Mouse (Mus musculus) effector memory CD4-positive, alpha-beta T cell, adult 5 months (primary cell): ENCODE results near the gene Spire2. TPM values are rescaled to one million over a fixed set of nuclear protein-coding genes. Genes with fewer than 3 reads are reported as not detected.

Experiments used
- polyA plus RNA-seq: library from polyadenylated mRNA; unstranded; fragments of 100-300 nt; shearing (Covaris generic); gene quantifications from one replicate; pipeline ENCODE4 v1.2.1, GENCODE M21; 2017

Spire2 gene
- polyA plus RNA-seq = not detected

DNA sequence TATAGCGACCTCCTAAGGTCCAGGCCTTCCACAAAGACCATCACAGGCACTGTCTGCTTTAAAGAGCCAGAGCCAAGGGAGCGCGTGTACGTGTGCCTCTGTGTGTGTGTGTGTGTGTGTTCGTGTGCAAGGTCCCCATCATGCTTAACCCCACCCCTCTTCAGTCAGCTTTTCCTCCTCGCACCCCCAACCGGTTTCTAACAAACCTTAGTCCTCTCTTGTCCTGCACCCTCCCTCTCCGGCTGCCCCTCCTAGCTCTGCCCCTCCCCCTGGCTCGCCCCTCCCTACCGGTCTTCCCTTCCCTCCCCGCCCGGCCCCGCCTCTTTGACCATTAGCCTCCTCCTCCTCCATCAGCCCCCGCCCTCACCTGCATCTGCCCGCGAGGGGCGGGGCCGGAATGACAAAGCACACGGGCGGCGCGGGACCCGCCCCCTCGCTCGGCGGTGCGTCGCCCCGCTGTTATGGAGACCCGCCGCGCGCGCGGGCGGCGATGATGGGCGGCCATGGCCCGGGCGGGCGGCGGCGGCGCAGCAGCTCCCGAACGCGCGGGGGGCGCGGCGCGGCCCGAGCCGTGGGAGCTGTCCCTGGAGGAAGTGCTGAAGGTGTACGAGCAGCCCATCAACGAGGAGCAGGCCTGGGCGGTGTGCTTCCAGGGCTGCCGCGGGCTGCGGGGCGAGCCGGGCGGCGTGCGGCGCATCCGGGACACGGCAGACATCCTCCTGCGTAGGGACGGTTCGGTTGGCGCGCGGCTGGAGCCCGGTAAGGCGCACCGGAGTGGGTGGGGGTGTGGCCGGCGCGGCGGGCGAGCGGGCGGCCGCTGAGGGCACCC is at the start of gene Spire2:
TSS of gene Spire2 (plus strand) at position 452 of the 829 bp plus-strand sequence.

DNA sequence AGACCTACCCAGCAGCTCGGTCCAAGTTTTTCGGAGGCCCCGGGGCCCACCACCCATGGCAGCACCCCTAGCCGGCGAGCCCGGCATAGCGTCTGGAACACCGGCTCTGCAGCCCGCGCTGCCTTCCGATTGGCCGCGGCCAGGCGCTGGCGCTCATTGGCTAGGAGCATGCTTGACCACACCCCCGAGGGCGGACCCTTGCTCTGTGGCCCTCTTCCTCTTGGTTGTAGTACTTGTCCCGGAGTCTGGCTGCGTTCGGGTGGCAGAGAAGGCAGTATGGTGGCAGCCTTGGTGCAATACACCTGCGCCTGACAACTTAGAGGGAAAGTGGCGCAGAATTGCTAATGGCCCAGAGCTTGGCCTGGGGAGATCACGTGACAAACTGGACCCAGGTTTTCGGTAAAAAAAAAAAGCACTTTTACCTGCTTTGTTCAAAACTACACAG is 14.0 kb upstream of the Spire2 start, which contains the start of gene Fanca:
TSS of gene Fanca (minus strand) at position 110 of the 445 bp plus-strand sequence.

DNA sequence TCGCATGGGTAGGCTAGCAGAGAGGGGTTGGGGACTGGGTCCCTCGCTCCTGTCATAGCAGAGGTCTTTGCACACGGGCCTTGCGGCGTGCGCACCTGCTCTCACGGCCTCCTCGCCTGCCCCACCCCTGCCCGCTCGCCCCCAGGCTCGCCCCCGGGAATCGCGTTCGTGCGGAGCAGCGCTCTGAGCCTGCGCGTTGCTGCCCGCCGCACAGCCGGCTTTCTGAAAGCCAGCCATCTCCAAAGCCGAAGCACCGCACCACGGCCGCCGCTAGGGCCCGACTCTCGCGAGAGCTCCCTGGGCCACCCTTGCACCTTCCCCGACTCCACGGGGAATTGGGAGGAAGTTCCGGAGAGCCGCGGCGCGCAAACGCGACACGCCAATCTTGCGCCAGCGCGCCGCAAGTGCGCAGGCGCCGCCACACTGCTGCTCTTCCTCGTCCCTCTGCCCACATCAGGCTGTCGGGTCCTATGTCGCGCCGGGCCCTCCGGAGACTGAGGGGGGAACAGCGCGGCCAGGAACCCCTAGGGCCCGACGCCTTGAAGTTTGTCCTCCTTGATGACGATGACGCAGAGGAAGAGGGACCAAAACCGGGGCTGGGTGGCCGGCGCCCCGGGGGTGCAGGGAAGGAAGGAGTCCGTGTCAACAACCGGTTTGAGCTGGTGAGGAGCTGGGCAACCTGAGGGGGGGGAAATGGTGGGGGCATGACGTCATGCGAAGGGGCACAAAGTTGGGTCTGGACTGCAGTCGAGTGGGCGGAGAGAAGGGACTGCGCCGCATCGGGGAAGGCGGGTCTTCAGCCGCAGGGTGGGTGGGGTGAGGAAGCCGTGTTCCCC is 41.1 kb downstream of the Spire2 start, which contains the start of gene Tcf25:
TSS of gene Tcf25 (plus strand) at position 351 of the 836 bp plus-strand sequence.

DNA sequence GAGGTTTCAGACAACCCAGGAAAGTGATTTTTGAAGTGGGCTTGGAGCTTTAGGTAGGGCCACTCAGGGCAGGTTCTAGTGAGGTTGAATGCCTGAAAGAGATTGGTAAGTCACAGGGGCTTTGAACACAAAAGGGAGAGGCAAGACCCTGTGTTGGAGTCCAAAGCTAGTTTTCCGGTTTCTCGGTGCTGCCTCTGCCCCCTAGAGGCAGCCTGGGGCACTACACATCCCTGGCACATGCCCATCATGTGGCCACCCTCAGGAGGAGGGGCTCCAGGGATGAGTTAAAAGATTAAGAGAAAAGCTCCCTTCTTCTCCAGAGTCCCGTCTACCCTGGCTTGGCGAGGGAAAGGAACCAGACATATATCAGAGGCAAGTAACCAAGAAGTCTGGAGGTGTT is 74.3 kb downstream of the Spire2 start, which contains the start of gene Mc1r:
TSS of gene Mc1r (plus strand) at position 322 of the 400 bp plus-strand sequence.

DNA sequence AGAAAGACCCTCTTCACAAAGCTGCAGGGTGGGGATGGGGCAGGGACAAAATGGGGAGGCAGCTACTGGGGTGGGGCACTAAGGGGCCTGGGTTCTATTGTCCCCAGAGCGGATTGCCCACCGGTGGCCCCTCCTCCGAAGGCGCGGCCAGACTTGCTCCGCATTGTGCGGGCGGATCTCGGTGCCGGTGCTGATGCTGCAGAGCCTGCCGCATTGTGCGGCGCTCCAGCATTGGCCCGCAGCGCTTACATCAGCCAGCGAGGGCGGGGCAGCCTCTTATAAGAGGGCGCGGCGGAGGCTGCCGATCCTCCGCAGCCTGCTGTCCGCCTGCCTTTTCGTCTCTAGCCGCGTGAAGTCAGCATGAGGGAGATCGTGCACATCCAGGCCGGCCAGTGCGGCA is 78.7 kb downstream of the Spire2 start, which contains the start of gene Tubb3:
TSS of gene Tubb3 (plus strand) at position 179 of the 400 bp plus-strand sequence.

Other genes with a start within 250 kb of the Spire2 start
- gene Rpl13, start 230.4 kb upstream of the Spire2 start, polyA plus RNA-seq = 942 TPM
- 24.0 TPM for gene Cpne7, start 215.3 kb upstream of the Spire2 start, polyA plus RNA-seq
- gene Sult5a1, start 174.4 kb upstream of the Spire2 start, polyA plus RNA-seq = 0.21 TPM
- gene Dpep1, start 146.5 kb upstream of the Spire2 start, polyA plus RNA-seq = not detected
- gene Chmp1a, start 120.0 kb upstream of the Spire2 start, polyA plus RNA-seq = 129 TPM
- gene Spata33, start 119.9 kb upstream of the Spire2 start, polyA plus RNA-seq = not detected
- 18.5 TPM for gene Cdk10, start 107.9 kb upstream of the Spire2 start, polyA plus RNA-seq
- 7.1 TPM for gene Spata2l, start 96.5 kb upstream of the Spire2 start, polyA plus RNA-seq
- 28.2 TPM for gene Zfp276, start 78.5 kb upstream of the Spire2 start, polyA plus RNA-seq
- 16.4 TPM for gene Vps9d1, start 78.4 kb upstream of the Spire2 start, polyA plus RNA-seq
- gene Fanca, start 14.1 kb upstream of the Spire2 start, polyA plus RNA-seq = 5.9 TPM
- gene Tcf25, start 41.0 kb downstream of the Spire2 start, polyA plus RNA-seq = 376 TPM
- gene Mc1r, start 74.4 kb downstream of the Spire2 start, polyA plus RNA-seq = not detected
- 0.62 TPM for gene Tubb3, start 78.7 kb downstream of the Spire2 start, polyA plus RNA-seq
- 10.2 TPM for gene Def8, start 90.8 kb downstream of the Spire2 start, polyA plus RNA-seq
- 76.2 TPM for gene Afg3l1, start 145.2 kb downstream of the Spire2 start, polyA plus RNA-seq
- 0.34 TPM for gene Dbndd1, start 182.8 kb downstream of the Spire2 start, polyA plus RNA-seq
- 5.0 TPM for gene Gas8, start 186.1 kb downstream of the Spire2 start, polyA plus RNA-seq